Mouse (Mus musculus) heart, embryonic 13.5 days (tissue): ENCODE measurements around the gene Prkag3. TPM values are rescaled to one million over a fixed set of nuclear protein-coding genes. Genes with fewer than 3 reads are reported as not detected.
A peak's percentile ranks its signal among the peaks of the same experiment; 100 is the strongest.

Experiments used
- ATAC-seq: fragments of 200-750 bp; cut with Nextera tagmentation; 2 replicates; pipeline ENCODE4 v1.8.0; 2017; ENCODE audit warnings: moderate TSS enrichment; ENCODE audit not compliant: insufficient number of reproducible peaks, low FRiP score, low TSS enrichment; ENCODE audit errors: extremely low read depth
- H3K27ac ChIP-seq: fragments of 300-500 bp; sonication (generic); replicated peaks from 2 replicates; pipeline ENCODE4 v1.5.1; 2015; ENCODE audit warnings: moderate library complexity, mild to moderate bottlenecking, inconsistent platforms
- H3K27me3 ChIP-seq: fragments of 300-500 bp; sonication (generic); replicated peaks from 2 replicates; pipeline ENCODE4 v1.6.1; 2015; ENCODE audit warnings: mild to moderate bottlenecking, inconsistent platforms
- H3K36me3 ChIP-seq: fragments of 300-500 bp; sonication (generic); 2 replicates; pipeline ENCODE4 v1.6.1; 2015; ENCODE audit warnings: mild to moderate bottlenecking, inconsistent platforms
- H3K4me1 ChIP-seq: fragments of 300-500 bp; sonication (generic); 2 replicates; pipeline ENCODE4 v1.6.1; 2015; ENCODE audit warnings: inconsistent platforms
- H3K4me2 ChIP-seq: fragments of 300-500 bp; sonication (generic); 2 replicates; pipeline ENCODE4 v1.6.1; 2015; ENCODE audit warnings: inconsistent platforms, mild to moderate bottlenecking, moderate library complexity
- H3K4me3 ChIP-seq: fragments of 300-500 bp; sonication (generic); 2 replicates; pipeline ENCODE4 v1.5.1; 2015; ENCODE audit warnings: moderate library complexity, mild to moderate bottlenecking, inconsistent platforms
- H3K9ac ChIP-seq: fragments of 300-500 bp; sonication (generic); 2 replicates; pipeline ENCODE4 v1.6.1; 2015; ENCODE audit warnings: inconsistent platforms, mild to moderate bottlenecking, moderate library complexity
- H3K9me3 ChIP-seq: fragments of 300-500 bp; sonication (generic); 2 replicates; pipeline ENCODE4 v1.6.1; 2016; ENCODE audit warnings: inconsistent platforms
- WGBS: fragments of 180-500 bp; shearing (Covaris S2); methylation state at CpG from one replicate; pipeline ENCODE4 v1.1.7; 2015; ENCODE audit warnings: mixed read lengths; 5-methylcytosine and 5-hydroxymethylcytosine counted together
- polyA plus RNA-seq: library from polyadenylated mRNA; unstranded; fragments of >200 nt; fragmentation: Nextera tagmentation; extraction: Ambion mirVana; gene quantifications from 2 replicates; pipeline ENCODE4 v1.2.1, GENCODE M21; 2015

The Prkag3 gene
- polyA plus RNA-seq, 1 experiment from 2014 or later = 4.2 TPM

DNA sequence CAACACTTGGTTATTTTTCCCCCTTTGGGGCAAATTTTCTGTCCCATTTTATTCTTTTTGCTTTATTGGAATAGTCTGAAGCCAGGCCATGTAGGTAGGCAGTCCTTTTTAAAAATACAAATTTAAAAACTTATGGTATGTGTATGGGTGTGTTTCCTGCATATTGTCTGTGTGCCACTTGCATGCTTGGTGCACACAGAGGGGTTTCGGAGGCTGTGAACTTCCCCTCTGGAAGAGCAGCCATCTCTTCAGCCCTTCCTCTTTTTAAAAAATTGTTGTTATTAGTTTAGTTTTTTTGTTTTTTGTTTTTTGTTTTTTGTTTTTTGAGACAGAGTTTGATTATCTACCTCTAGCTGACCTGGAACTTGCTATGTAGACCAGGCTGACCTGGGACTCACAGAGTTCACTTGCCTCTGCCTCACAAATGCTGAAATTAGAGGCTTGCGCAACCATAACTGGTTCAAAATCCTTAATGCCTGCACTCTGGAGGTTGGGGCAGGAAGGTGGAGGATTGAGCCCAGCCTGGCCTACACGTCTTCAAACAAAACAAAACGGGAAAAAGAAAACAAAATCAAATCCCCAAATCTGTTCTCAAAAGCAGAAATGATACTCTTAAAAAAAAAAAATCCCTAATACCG lies 36.4 kb downstream of the Prkag3 start:
- no peak for ATAC-seq
- Histone ChIP-seq H3K9me3 (no peaks in the 10 kb centered on the region), H3K9ac (peak overlapping the region; percentile 90), H3K4me2 (peak overlapping the region; percentile 97), H3K36me3 (no peaks in the 10 kb centered on the region), H3K27ac (no peak overlapping the region; the same call in 1 of the 2 replicates), H3K4me1 (peaks cover 18% of the 10 kb centered on the region), H3K27me3 (no peaks in the 10 kb centered on the region), H3K4me3 (peak overlapping the region; percentile 74)
- WGBS = 39% methylated on average over 5 of the region's 5 CpGs

GRCm38 (mm10) chr1:74712046-74712445 lies 37.0 kb downstream of the Prkag3 start:
- H3K27ac ChIP-seq = no peak overlapping the region
- no peak for ATAC-seq

GRCm38 (mm10) chr1:74709566-74709965 lies 39.5 kb downstream of the Prkag3 start:
- H3K27me3 ChIP-seq = no peaks in the 10 kb centered on the region
- H3K4me1 ChIP-seq = peaks cover 25% of the 10 kb centered on the region
- no peaks in the 10 kb centered on the region for H3K36me3 ChIP-seq
- no peaks in the 10 kb centered on the region for H3K9me3 ChIP-seq
- no peak for ATAC-seq
- no peak overlapping the region for H3K9ac ChIP-seq
- no peak overlapping the region for H3K4me2 ChIP-seq
- H3K4me3 ChIP-seq = no peak overlapping the region
- WGBS = 33% methylated on average over 6 of the region's 6 CpGs
- H3K27ac ChIP-seq = no peak overlapping the region

More at GRCm38 (mm10) chr1:74712046-74712445, 37.0 kb downstream of the Prkag3 start:
- 71% methylated on average over 4 of the region's 4 CpGs for WGBS
- Histone ChIP-seq H3K27me3 (no peaks in the 10 kb centered on the region), H3K4me2 (no peak overlapping the region), H3K9ac (no peak overlapping the region), H3K4me1 (peaks cover 18% of the 10 kb centered on the region), H3K36me3 (no peaks in the 10 kb centered on the region), H3K4me3 (no peak overlapping the region), H3K9me3 (no peaks in the 10 kb centered on the region)

DNA sequence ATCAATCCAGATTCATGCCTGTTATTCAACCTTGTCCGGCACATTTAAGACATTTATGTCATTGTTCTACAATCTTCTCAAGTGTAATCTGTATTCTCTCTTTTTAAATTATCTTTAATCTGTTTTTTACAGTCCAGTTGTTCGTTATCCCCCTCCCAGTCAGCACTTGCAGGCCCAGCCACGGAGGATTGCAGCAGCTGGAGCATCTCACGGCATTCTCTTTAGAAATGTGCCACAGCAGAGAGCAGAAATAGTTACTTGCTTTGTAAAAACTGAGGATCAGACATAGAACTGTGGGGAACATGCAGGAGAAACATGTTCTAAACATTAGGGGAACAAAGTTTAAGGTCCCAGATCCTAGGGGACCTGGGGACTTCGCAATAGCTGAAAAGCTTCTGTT lies 44.0 kb downstream of the Prkag3 start:
- no peak for ATAC-seq
- H3K36me3 ChIP-seq = peaks cover 19% of the 10 kb centered on the region
- H3K4me3 ChIP-seq = no peak overlapping the region
- H3K27ac ChIP-seq = no peak overlapping the region; the same call in 1 of the 2 replicates
- H3K9me3 ChIP-seq = no peaks in the 10 kb centered on the region
- H3K4me2 ChIP-seq = no peak overlapping the region
- peaks cover 13% of the 10 kb centered on the region for H3K4me1 ChIP-seq
- H3K27me3 ChIP-seq = no peaks in the 10 kb centered on the region
- 62% methylated on average over 5 of the region's 5 CpGs for WGBS
- H3K9ac ChIP-seq = no peak overlapping the region

GRCm38 (mm10) chr1:74704156-74704555 lies 44.9 kb downstream of the Prkag3 start:
- 81% methylated on average over 3 of the region's 3 CpGs for WGBS
- H3K36me3 ChIP-seq = peaks cover 26% of the 10 kb centered on the region
- ATAC-seq = no peak
- H3K9me3 ChIP-seq = no peaks in the 10 kb centered on the region
- no peak overlapping the region for H3K4me3 ChIP-seq
- peaks cover 22% of the 10 kb centered on the region for H3K4me1 ChIP-seq
- no peak overlapping the region for H3K4me2 ChIP-seq
- no peak overlapping the region for H3K27ac ChIP-seq
- H3K27me3 ChIP-seq = no peaks in the 10 kb centered on the region
- H3K9ac ChIP-seq = no peak overlapping the region

DNA sequence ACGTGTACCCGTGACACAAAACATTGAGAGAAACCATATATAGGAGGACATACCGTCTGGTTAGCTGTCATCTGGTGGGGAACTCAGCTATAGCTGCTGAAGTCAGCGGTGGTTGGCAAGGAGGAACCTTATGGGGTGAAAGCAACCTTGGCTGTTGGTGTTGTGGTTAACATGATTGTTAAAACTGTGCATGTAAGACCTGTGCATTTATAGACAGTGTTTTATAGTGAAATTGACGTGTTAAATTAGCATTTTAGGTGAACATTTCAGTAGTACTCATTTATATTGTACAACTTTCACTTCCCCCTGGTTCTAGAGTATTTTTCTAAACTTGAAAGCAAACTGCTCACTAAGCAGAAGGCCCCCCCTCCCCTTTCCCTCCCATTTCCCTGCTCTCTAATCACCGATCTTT lies 46.9 kb downstream of the Prkag3 start:
- H3K4me3 ChIP-seq = no peak overlapping the region
- peaks cover 46% of the 10 kb centered on the region for H3K36me3 ChIP-seq
- 86% methylated on average over 6 of the region's 6 CpGs for WGBS
- H3K4me2 ChIP-seq = no peak overlapping the region
- no peak overlapping the region for H3K9ac ChIP-seq
- peaks cover 41% of the 10 kb centered on the region for H3K4me1 ChIP-seq
- H3K9me3 ChIP-seq = no peaks in the 10 kb centered on the region
- ATAC-seq = no peak
- no peak overlapping the region for H3K27ac ChIP-seq
- no peaks in the 10 kb centered on the region for H3K27me3 ChIP-seq

GRCm38 (mm10) chr1:74698791-74699190 lies 50.2 kb downstream of the Prkag3 start:
- Histone ChIP-seq H3K27me3 (no peaks in the 10 kb centered on the region), H3K4me1 (peaks cover 30% of the 10 kb centered on the region), H3K27ac (peak overlapping the region; percentile 76), H3K4me3 (no peak overlapping the region), H3K36me3 (peaks cover 79% of the 10 kb centered on the region), H3K4me2 (no peak overlapping the region), H3K9me3 (no peaks in the 10 kb centered on the region), H3K9ac (no peak overlapping the region)
- ATAC-seq = 0 out of 2 replicates have a peak, but pooled peaks have one; percentile 54
- WGBS = 9% methylated on average over 1 of the region's 1 CpGs

DNA sequence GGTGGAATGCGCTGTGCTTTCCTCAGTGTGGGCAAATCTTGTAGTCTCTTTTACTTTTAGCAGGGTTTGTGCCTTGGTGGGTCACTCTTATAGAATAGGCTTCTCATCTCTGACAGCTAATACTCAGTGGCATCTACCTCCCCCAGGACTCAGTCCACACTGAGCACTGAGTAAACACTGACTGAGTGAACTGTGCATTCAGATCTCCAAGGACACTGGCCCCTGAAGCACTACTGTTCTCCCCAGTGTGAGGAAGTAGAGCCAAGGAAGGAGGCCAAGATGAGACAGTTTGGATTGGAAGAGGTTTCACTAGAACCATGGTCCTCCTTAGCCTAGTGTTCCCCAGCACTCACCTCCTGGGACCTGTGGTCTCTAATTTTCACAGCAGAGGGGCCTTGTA lies 50.7 kb downstream of the Prkag3 start:
- H3K27ac ChIP-seq = peak overlapping the region; percentile 76

DNA sequence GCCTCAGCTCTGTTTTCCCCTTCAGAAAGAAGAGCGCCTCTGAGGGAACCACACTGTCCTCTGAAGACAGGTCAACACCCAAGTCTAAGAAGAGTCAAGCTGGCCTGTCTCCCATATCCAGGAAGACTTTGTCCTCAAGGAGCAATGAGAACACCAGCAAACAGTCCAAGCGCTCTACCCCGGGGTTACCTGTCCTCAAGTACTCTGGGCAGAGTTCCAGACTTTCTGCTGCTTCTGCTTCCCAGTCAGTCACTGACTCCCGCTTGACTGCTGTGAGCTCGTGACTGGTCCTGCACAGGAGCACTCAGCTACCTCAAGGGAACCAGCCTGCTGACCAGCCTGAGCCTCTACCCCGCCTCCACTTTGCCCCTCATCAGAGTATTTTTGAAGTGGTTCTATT lies 51.6 kb downstream of the Prkag3 start:
- no peak overlapping the region for H3K4me3 ChIP-seq
- H3K27ac ChIP-seq = no peak overlapping the region
- ATAC-seq = no peak
- no peaks in the 10 kb centered on the region for H3K9me3 ChIP-seq
- peaks cover 89% of the 10 kb centered on the region for H3K36me3 ChIP-seq
- H3K27me3 ChIP-seq = no peaks in the 10 kb centered on the region
- H3K9ac ChIP-seq = no peak overlapping the region
- no peak overlapping the region for H3K4me2 ChIP-seq
- 67% methylated on average over 6 of the region's 6 CpGs for WGBS
- peaks cover 30% of the 10 kb centered on the region for H3K4me1 ChIP-seq

More for the DNA sequence above, 50.7 kb downstream of the Prkag3 start:
- Histone ChIP-seq H3K9ac (no peak overlapping the region), H3K4me2 (no peak overlapping the region), H3K36me3 (peaks cover 83% of the 10 kb centered on the region), H3K9me3 (no peaks in the 10 kb centered on the region), H3K4me1 (peaks cover 30% of the 10 kb centered on the region), H3K27me3 (no peaks in the 10 kb centered on the region), H3K4me3 (no peak overlapping the region)
- 92% methylated on average over 1 of the region's 1 CpGs for WGBS
- no peak for ATAC-seq

- Histone ChIP-seq H3K36me3 (peaks cover 94% of the 10 kb centered on the region), H3K4me1 (peaks cover 30% of the 10 kb centered on the region), H3K4me3 (no peak overlapping the region), H3K9me3 (no peaks in the 10 kb centered on the region), H3K27me3 (no peaks in the 10 kb centered on the region), H3K4me2 (no peak overlapping the region), H3K27ac (no peak overlapping the region), H3K9ac (no peak overlapping the region)
- no peak for ATAC-seq
- 90% methylated on average over 4 of the region's 4 CpGs for WGBS
Measured at GRCm38 (mm10) chr1:74695836-74696235, 53.2 kb downstream of the Prkag3 start.

- Histone ChIP-seq H3K4me1 (peaks cover 18% of the 10 kb centered on the region), H3K27me3 (no peaks in the 10 kb centered on the region), H3K4me2 (no peak overlapping the region), H3K9me3 (no peaks in the 10 kb centered on the region), H3K36me3 (peaks cover 96% of the 10 kb centered on the region), H3K9ac (no peak overlapping the region), H3K27ac (no peak overlapping the region), H3K4me3 (no peak overlapping the region)
- 84% methylated on average over 8 of the region's 8 CpGs for WGBS
- no peak for ATAC-seq
Measured at GRCm38 (mm10) chr1:74693891-74694583, 55.0 kb downstream of the Prkag3 start.
